8 mouse cellular contexts compared by ENCODE assay signal in genomic region chr2:27540515-27540836, GRCm38 (mm10). TPM values are rescaled to one million over a fixed set of nuclear protein-coding genes. Genes with fewer than 3 reads are reported as not detected.
DNase-seq lines count a peak whose midpoint lies in the region; ATAC-seq and TF ChIP-seq lines count a peak whose summit lies in the region.

No protein-coding gene starts in this region.

- H3K9ac ChIP-seq in embryonic facial prominence, embryonic 13.5 days, result peak overlapping the region; percentile 70
- H3K9ac ChIP-seq in intestine, embryonic 16.5 days (ENCODE audit: low read depth, low read length), result peak overlapping the region; percentile 70
- H3K9ac ChIP-seq in neural tube, embryonic 13.5 days, result peak overlapping the region; percentile 74

- H3K27me3 ChIP-seq in embryonic facial prominence, embryonic 13.5 days, result no peaks in the 10 kb centered on the region
- H3K27me3 ChIP-seq in intestine, embryonic 16.5 days (replicated peaks; ENCODE audit: control insufficient read depth, insufficient read depth, low read length), result no peaks in the 10 kb centered on the region
- H3K27me3 ChIP-seq in neural tube, embryonic 13.5 days, result no peaks in the 10 kb centered on the region

- intact Hi-C loops in left cerebral cortex, adult 2 months (cut with DNase I), result loop anchor here (1.0 to 10.0 kb wide), 3 partner anchors 25 to 924 kb away; partner anchors contain the start of genes 1700007K13Rik, Mrps2, Olfm1 and Wdr5
- intact Hi-C loops in left cerebral cortex, postnatal 25 days (cut with DNase I), result no loop called here

- ATAC-seq in embryonic facial prominence, embryonic 13.5 days (ENCODE audit: insufficient number of reproducible peaks, insufficient read depth, low FRiP score, low TSS enrichment, low read depth), result peak; percentile 15; the same call in 1 of the 2 replicates
- peak; percentile 24; the same call in 1 of the 2 replicates for ATAC-seq in intestine, embryonic 16.5 days
- 0 out of 2 replicates have a peak, but pooled peaks have one; percentile 0 for ATAC-seq in neural tube, embryonic 13.5 days (ENCODE audit: low read depth)

- no peak for TF ChIP-seq CTCF in left cerebral cortex, adult 2 months (IDR thresholded peaks at IDR 0.05)

- WGBS in embryonic facial prominence, embryonic 13.5 days, result 29% methylated on average over 10 of the region's 10 CpGs
- 14% methylated on average over 10 of the region's 10 CpGs for WGBS in intestine, embryonic 16.5 days
- WGBS in neural tube, embryonic 13.5 days, result 29% methylated on average over 10 of the region's 10 CpGs

- peak overlapping the region; percentile 66 for H3K4me3 ChIP-seq in left cerebral cortex, adult 2 months
- H3K4me3 ChIP-seq in embryonic facial prominence, embryonic 13.5 days, result peak overlapping the region; percentile 46
- H3K4me3 ChIP-seq in intestine, embryonic 16.5 days (ENCODE audit: low read length), result peak overlapping the region; percentile 49
- H3K4me3 ChIP-seq in neural tube, embryonic 13.5 days, result peak overlapping the region; percentile 47

- peaks cover 15% of the 10 kb centered on the region for H3K36me3 ChIP-seq in embryonic facial prominence, embryonic 13.5 days
- H3K36me3 ChIP-seq in intestine, embryonic 16.5 days (ENCODE audit: control insufficient read depth, insufficient read depth, low read length), result peaks cover 4% of the 10 kb centered on the region; the same call in 1 of the 2 replicates
- H3K36me3 ChIP-seq in neural tube, embryonic 13.5 days, result peaks cover 11% of the 10 kb centered on the region

- H3K9me3 ChIP-seq in embryonic facial prominence, embryonic 13.5 days, result no peaks in the 10 kb centered on the region
- H3K9me3 ChIP-seq in intestine, embryonic 16.5 days (ENCODE audit: control insufficient read depth, low read length), result no peaks in the 10 kb centered on the region
- no peaks in the 10 kb centered on the region for H3K9me3 ChIP-seq in neural tube, embryonic 13.5 days

- H3K27ac ChIP-seq in left cerebral cortex, adult 2 months, result peak overlapping the region; percentile 99
- peak overlapping the region; percentile 90 for H3K27ac ChIP-seq in embryonic facial prominence, embryonic 13.5 days
- H3K27ac ChIP-seq in intestine, embryonic 16.5 days (ENCODE audit: low read length), result peak overlapping the region; percentile 88
- H3K27ac ChIP-seq in neural tube, embryonic 13.5 days (replicated peaks), result peak overlapping the region; percentile 87

- peaks cover 19% of the 10 kb centered on the region for H3K4me1 ChIP-seq in embryonic facial prominence, embryonic 13.5 days
- peaks cover 8% of the 10 kb centered on the region for H3K4me1 ChIP-seq in intestine, embryonic 16.5 days (ENCODE audit: control insufficient read depth, insufficient read depth, low read length)
- peaks cover 23% of the 10 kb centered on the region for H3K4me1 ChIP-seq in neural tube, embryonic 13.5 days (replicated peaks)

- H3K4me2 ChIP-seq in embryonic facial prominence, embryonic 13.5 days, result peak overlapping the region; percentile 72
- H3K4me2 ChIP-seq in intestine, embryonic 16.5 days (ENCODE audit: low read depth, low read length), result peak overlapping the region; percentile 77
- H3K4me2 ChIP-seq in neural tube, embryonic 13.5 days, result peak overlapping the region; percentile 83

- no peak for DNase-seq in left cerebral cortex, adult 2 months (ENCODE audit: extremely low spot score in 1 of 2, low spot score in 2 of 2)
- no peak for DNase-seq in left cerebral cortex, postnatal 25 days (ENCODE audit: low spot score in 2 of 2)
- no peak for DNase-seq in B cell, adult 2 months
- no peak for DNase-seq in right cerebral cortex, adult 2 months (ENCODE audit: low spot score in 2 of 2)
- no peak for DNase-seq in gastrocnemius, postnatal 4 days (ENCODE audit: low spot score in 2 of 2)

RNA-seq across cellular contexts. Expression of gene Wdr5, which starts 25.5 kb away (rescaled TPM):
- total RNA-seq in left cerebral cortex, adult 2 months (2021), result 10 to 100 TPM; 26.7 to 27.2 TPM
- total RNA-seq in left cerebral cortex, postnatal 25 days (2021), result 10 to 100 TPM; 25.8 to 28.4 TPM
- 57.4 and 57.9 TPM in 2 replicates for polyA plus RNA-seq in embryonic facial prominence, embryonic 13.5 days (2015; fragmentation: Nextera tagmentation; extraction: Ambion mirVana)
- 40.0 and 44.8 TPM in 2 replicates for polyA plus RNA-seq in intestine, embryonic 16.5 days (2015; fragmentation: Nextera tagmentation; extraction: Ambion mirVana)
- polyA plus RNA-seq in neural tube, embryonic 13.5 days (2015; fragmentation: Nextera tagmentation; extraction: Ambion mirVana), result 36.6 and 39.7 TPM in 2 replicates
- total RNA-seq in gastrocnemius, postnatal 4 days (2021), result 10 to 100 TPM; 36.4 to 39.2 TPM

RNA-seq across cellular contexts. Expression of gene Brd3, which starts 33.0 kb away (rescaled TPM):
- 10 to 100 TPM; 43.6 to 52.2 TPM for total RNA-seq in left cerebral cortex, adult 2 months (2021)
- total RNA-seq in left cerebral cortex, postnatal 25 days (2021), result 10 to 100 TPM; 47.3 to 52.9 TPM
- 116 and 138 TPM in 2 replicates for polyA plus RNA-seq in embryonic facial prominence, embryonic 13.5 days (2015; fragmentation: Nextera tagmentation; extraction: Ambion mirVana)
- polyA plus RNA-seq in intestine, embryonic 16.5 days (2015; fragmentation: Nextera tagmentation; extraction: Ambion mirVana), result 82.5 and 85.9 TPM in 2 replicates
- polyA plus RNA-seq in neural tube, embryonic 13.5 days (2015; fragmentation: Nextera tagmentation; extraction: Ambion mirVana), result 122 and 144 TPM in 2 replicates
- 100 to 1,000 TPM; 103 to 109 TPM for total RNA-seq in gastrocnemius, postnatal 4 days (2021)
